Mouse (Mus musculus): ENCODE results near the gene Sox6. TPM values are rescaled to one million over a fixed set of nuclear protein-coding genes. Genes with fewer than 3 reads are reported as not detected.

Sox6 gene
- polyA plus RNA-seq, 1 experiment from 2014 or later = 79.3 TPM

GRCm38 (mm10) chr7:115953046-115953445, 85.5 kb downstream of the Sox6 start:
- no peak for ATAC-seq (ENCODE audit: insufficient read depth, low FRiP score, low TSS enrichment)
- Histone ChIP-seq H3K27me3 (ENCODE audit: control insufficient read depth, insufficient read depth, low read length) (no peaks in the 10 kb centered on the region), H3K36me3 (ENCODE audit: control insufficient read depth, insufficient read depth, low read length) (no peaks in the 10 kb centered on the region), H3K9ac (ENCODE audit: low read length) (no peak overlapping the region), H3K4me1 (ENCODE audit: control insufficient read depth, insufficient read depth, low read length) (no peaks in the 10 kb centered on the region), H3K9me3 (ENCODE audit: control insufficient read depth, low read length) (no peaks in the 10 kb centered on the region), H3K4me3 (ENCODE audit: low read depth, low read length) (no peak overlapping the region), H3K4me2 (ENCODE audit: low read depth) (no peak overlapping the region), H3K27ac (ENCODE audit: low read depth, low read length) (no peak overlapping the region)
- WGBS = 89% methylated on average over 3 of the region's 3 CpGs
- DNase-seq (ENCODE audit: low spot score) = no peak

GRCm38 (mm10) chr7:115952235-115952634, 86.4 kb downstream of the Sox6 start:
- H3K9ac ChIP-seq (ENCODE audit: low read length) = no peak overlapping the region
- H3K9me3 ChIP-seq (ENCODE audit: control insufficient read depth, low read length) = no peaks in the 10 kb centered on the region
- no peak overlapping the region for H3K4me3 ChIP-seq (ENCODE audit: low read depth, low read length)
- no peaks in the 10 kb centered on the region for H3K4me1 ChIP-seq (ENCODE audit: control insufficient read depth, insufficient read depth, low read length)
- H3K4me2 ChIP-seq (ENCODE audit: low read depth) = no peak overlapping the region
- ATAC-seq (ENCODE audit: insufficient read depth, low FRiP score, low TSS enrichment) = no peak
- no peak for DNase-seq (ENCODE audit: low spot score)
- no peaks in the 10 kb centered on the region for H3K36me3 ChIP-seq (ENCODE audit: control insufficient read depth, insufficient read depth, low read length)
- 60% methylated on average over 3 of the region's 3 CpGs for WGBS
- H3K27me3 ChIP-seq (ENCODE audit: control insufficient read depth, insufficient read depth, low read length) = no peaks in the 10 kb centered on the region
- no peak overlapping the region for H3K27ac ChIP-seq (ENCODE audit: low read depth, low read length)

GRCm38 (mm10) chr7:115951689-115952088, 86.9 kb downstream of the Sox6 start:
- no peak overlapping the region for H3K4me2 ChIP-seq (ENCODE audit: low read depth)
- no peaks in the 10 kb centered on the region for H3K4me1 ChIP-seq (ENCODE audit: control insufficient read depth, insufficient read depth, low read length)
- no peak overlapping the region for H3K4me3 ChIP-seq (ENCODE audit: low read depth, low read length)
- H3K27ac ChIP-seq (ENCODE audit: low read depth, low read length) = no peak overlapping the region
- no peaks in the 10 kb centered on the region for H3K27me3 ChIP-seq (ENCODE audit: control insufficient read depth, insufficient read depth, low read length)
- 67% methylated on average over 4 of the region's 4 CpGs for WGBS
- no peak for DNase-seq (ENCODE audit: low spot score)
- H3K9me3 ChIP-seq (ENCODE audit: control insufficient read depth, low read length) = no peaks in the 10 kb centered on the region
- H3K36me3 ChIP-seq (ENCODE audit: control insufficient read depth, insufficient read depth, low read length) = no peaks in the 10 kb centered on the region
- no peak for ATAC-seq (ENCODE audit: insufficient read depth, low FRiP score, low TSS enrichment)
- no peak overlapping the region for H3K9ac ChIP-seq (ENCODE audit: low read length)

GRCm38 (mm10) chr7:115947916-115948315, 90.7 kb downstream of the Sox6 start:
- WGBS = 62% methylated on average over 2 of the region's 2 CpGs
- no peaks in the 10 kb centered on the region for H3K27me3 ChIP-seq (ENCODE audit: control insufficient read depth, insufficient read depth, low read length)
- H3K4me3 ChIP-seq (ENCODE audit: low read depth, low read length) = no peak overlapping the region
- H3K36me3 ChIP-seq (ENCODE audit: control insufficient read depth, insufficient read depth, low read length) = no peaks in the 10 kb centered on the region
- DNase-seq (ENCODE audit: low spot score) (no peak), ATAC-seq (ENCODE audit: insufficient read depth, low FRiP score, low TSS enrichment) (no peak)
- no peak overlapping the region for H3K27ac ChIP-seq (ENCODE audit: low read depth, low read length)
- H3K9me3 ChIP-seq (ENCODE audit: control insufficient read depth, low read length) = no peaks in the 10 kb centered on the region
- no peak overlapping the region for H3K9ac ChIP-seq (ENCODE audit: low read length)
- no peak overlapping the region for H3K4me2 ChIP-seq (ENCODE audit: low read depth)
- H3K4me1 ChIP-seq (ENCODE audit: control insufficient read depth, insufficient read depth, low read length) = no peaks in the 10 kb centered on the region

- Histone ChIP-seq H3K27ac (ENCODE audit: low read depth, low read length) (no peak overlapping the region), H3K9ac (ENCODE audit: low read length) (no peak overlapping the region), H3K4me2 (ENCODE audit: low read depth) (no peak overlapping the region), H3K27me3 (ENCODE audit: control insufficient read depth, insufficient read depth, low read length) (no peaks in the 10 kb centered on the region), H3K4me1 (ENCODE audit: control insufficient read depth, insufficient read depth, low read length) (no peaks in the 10 kb centered on the region), H3K36me3 (ENCODE audit: control insufficient read depth, insufficient read depth, low read length) (no peaks in the 10 kb centered on the region), H3K9me3 (ENCODE audit: control insufficient read depth, low read length) (no peaks in the 10 kb centered on the region), H3K4me3 (ENCODE audit: low read depth, low read length) (no peak overlapping the region)
- DNase-seq (ENCODE audit: low spot score) (no peak), ATAC-seq (ENCODE audit: insufficient read depth, low FRiP score, low TSS enrichment) (no peak)
- 90% methylated on average over 12 of the region's 12 CpGs for WGBS
Observed at GRCm38 (mm10) chr7:115946559-115946958, 92.0 kb downstream of the Sox6 start.

DNA sequence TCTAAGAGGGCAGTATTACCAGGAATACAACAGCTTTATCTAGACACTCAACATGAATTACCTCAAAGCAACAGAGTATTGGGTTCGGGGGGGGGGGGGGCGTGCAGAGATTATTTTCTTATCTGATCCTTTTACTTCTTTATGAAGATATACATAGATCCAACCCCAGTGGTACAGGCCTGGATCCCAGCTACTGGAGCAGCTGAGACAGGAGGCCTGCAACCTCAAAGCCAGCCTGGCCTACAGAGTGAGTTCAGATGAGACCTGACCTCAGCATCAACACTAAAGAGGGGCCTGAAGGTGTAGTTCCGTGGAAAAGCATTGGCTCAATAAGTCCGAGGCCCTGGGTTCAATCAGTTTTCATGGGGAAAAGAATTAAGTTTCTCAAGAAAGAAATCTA, 93.1 kb downstream of the Sox6 start:
- Histone ChIP-seq H3K4me2 (ENCODE audit: low read depth) (no peak overlapping the region), H3K4me1 (ENCODE audit: control insufficient read depth, insufficient read depth, low read length) (no peaks in the 10 kb centered on the region; the same call in 1 of the 2 replicates), H3K27me3 (ENCODE audit: control insufficient read depth, insufficient read depth, low read length) (no peaks in the 10 kb centered on the region), H3K4me3 (ENCODE audit: low read depth, low read length) (no peak overlapping the region), H3K9me3 (ENCODE audit: control insufficient read depth, low read length) (no peaks in the 10 kb centered on the region), H3K36me3 (ENCODE audit: control insufficient read depth, insufficient read depth, low read length) (no peaks in the 10 kb centered on the region), H3K9ac (ENCODE audit: low read length) (no peak overlapping the region), H3K27ac (ENCODE audit: low read depth, low read length) (no peak overlapping the region)
- ATAC-seq (ENCODE audit: insufficient read depth, low FRiP score, low TSS enrichment) (no peak), DNase-seq (ENCODE audit: low spot score) (no peak)
- 92% methylated on average over 4 of the region's 4 CpGs for WGBS

- Histone ChIP-seq H3K4me3 (ENCODE audit: low read depth, low read length) (no peak overlapping the region), H3K27ac (ENCODE audit: low read depth, low read length) (no peak overlapping the region), H3K36me3 (ENCODE audit: control insufficient read depth, insufficient read depth, low read length) (no peaks in the 10 kb centered on the region), H3K4me2 (ENCODE audit: low read depth) (no peak overlapping the region), H3K27me3 (ENCODE audit: control insufficient read depth, insufficient read depth, low read length) (no peaks in the 10 kb centered on the region), H3K9ac (ENCODE audit: low read length) (no peak overlapping the region), H3K9me3 (ENCODE audit: control insufficient read depth, low read length) (no peaks in the 10 kb centered on the region), H3K4me1 (ENCODE audit: control insufficient read depth, insufficient read depth, low read length) (no peaks in the 10 kb centered on the region; the same call in 1 of the 2 replicates)
- no peak for ATAC-seq (ENCODE audit: insufficient read depth, low FRiP score, low TSS enrichment)
- no peak for DNase-seq (ENCODE audit: low spot score)
- 51% methylated on average over 5 of the region's 5 CpGs for WGBS
Observed at GRCm38 (mm10) chr7:115944250-115944649, 94.3 kb downstream of the Sox6 start.

- no peak for DNase-seq (ENCODE audit: low spot score)
- H3K4me1 ChIP-seq (ENCODE audit: control insufficient read depth, insufficient read depth, low read length) = no peaks in the 10 kb centered on the region; the same call in 1 of the 2 replicates
- no peak overlapping the region for H3K9ac ChIP-seq (ENCODE audit: low read length)
- H3K27ac ChIP-seq (ENCODE audit: low read depth, low read length) = no peak overlapping the region
- 43% methylated on average over 6 of the region's 6 CpGs for WGBS
- no peaks in the 10 kb centered on the region for H3K27me3 ChIP-seq (ENCODE audit: control insufficient read depth, insufficient read depth, low read length)
- ATAC-seq (ENCODE audit: insufficient read depth, low FRiP score, low TSS enrichment) = no peak
- H3K4me3 ChIP-seq (ENCODE audit: low read depth, low read length) = no peak overlapping the region
- no peak overlapping the region for H3K4me2 ChIP-seq (ENCODE audit: low read depth)
- H3K9me3 ChIP-seq (ENCODE audit: control insufficient read depth, low read length) = no peaks in the 10 kb centered on the region
- no peaks in the 10 kb centered on the region for H3K36me3 ChIP-seq (ENCODE audit: control insufficient read depth, insufficient read depth, low read length)
Observed at GRCm38 (mm10) chr7:115941766-115942165, 96.8 kb downstream of the Sox6 start.

DNA sequence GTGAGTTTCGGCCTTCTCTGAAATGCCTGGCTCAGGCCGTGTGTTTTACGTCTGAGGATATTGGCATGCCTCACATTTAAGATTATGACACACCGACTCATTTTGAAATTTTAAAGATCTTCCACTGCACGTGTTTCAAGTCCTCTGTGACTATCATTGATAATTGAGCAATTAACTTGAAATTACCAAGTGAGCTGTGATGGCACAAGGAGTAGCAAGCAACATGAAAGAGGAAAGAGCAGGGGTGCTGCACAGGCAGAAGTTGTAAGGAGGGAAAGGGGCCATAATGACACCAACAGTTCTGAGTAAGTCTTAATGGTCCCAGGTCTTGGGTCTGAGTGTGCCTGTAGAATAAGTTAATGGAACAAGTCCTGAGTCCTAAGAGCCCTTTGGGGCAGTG, 99.3 kb downstream of the Sox6 start:
- Histone ChIP-seq H3K9ac (ENCODE audit: low read length) (no peak overlapping the region), H3K9me3 (ENCODE audit: control insufficient read depth, low read length) (no peaks in the 10 kb centered on the region), H3K27ac (ENCODE audit: low read depth, low read length) (no peak overlapping the region), H3K27me3 (ENCODE audit: control insufficient read depth, insufficient read depth, low read length) (no peaks in the 10 kb centered on the region), H3K4me3 (ENCODE audit: low read depth, low read length) (no peak overlapping the region), H3K4me1 (ENCODE audit: control insufficient read depth, insufficient read depth, low read length) (no peaks in the 10 kb centered on the region; the same call in 1 of the 2 replicates), H3K36me3 (ENCODE audit: control insufficient read depth, insufficient read depth, low read length) (no peaks in the 10 kb centered on the region), H3K4me2 (ENCODE audit: low read depth) (no peak overlapping the region)
- ATAC-seq (ENCODE audit: insufficient read depth, low FRiP score, low TSS enrichment) (no peak), DNase-seq (ENCODE audit: low spot score) (no peak)
- WGBS = 85% methylated on average over 5 of the region's 5 CpGs

Data from neural tube, embryonic 11.5 days (tissue).